ENCODE assay signal across 9 mouse cellular contexts in the genomic region with DNA sequence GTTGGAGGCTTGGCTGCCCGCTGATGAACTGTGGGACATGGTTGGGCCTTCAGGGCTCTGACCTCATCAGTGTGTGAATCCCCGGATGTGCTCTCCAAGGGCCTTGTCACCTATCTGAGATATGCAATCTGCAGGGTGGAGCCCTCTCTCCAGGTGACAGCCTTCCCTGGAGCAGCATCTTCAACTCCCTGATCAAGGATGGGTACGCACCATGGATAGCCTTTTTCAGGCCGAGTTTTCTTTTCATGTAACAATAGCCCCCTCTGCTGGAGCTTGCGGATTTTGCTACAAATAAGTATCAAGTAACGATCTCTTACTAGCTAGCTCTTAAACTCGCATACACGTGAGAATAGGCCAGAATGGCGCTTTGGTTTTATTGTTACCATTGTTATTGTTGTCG. TPM values are rescaled to one million over a fixed set of nuclear protein-coding genes. Genes with fewer than 3 reads are reported as not detected.
A peak's percentile ranks its signal among the peaks of the same experiment; 100 is the strongest.
DNase-seq lines count a peak whose midpoint lies in the region; ATAC-seq and TF ChIP-seq lines count a peak whose summit lies in the region.
"Had no signal": no experiment of that assay in that cellular context is flagged by ENCODE, and none has a peak within 500 bp of the region (broad histone marks: within the 10 kb centered on the region; RNA-seq: fewer than 3 reads in every experiment).

No protein-coding gene starts in this region.

- DNase-seq in hindbrain, embryonic 11.5 days (ENCODE audit: low spot score): peak; percentile 84
- DNase-seq in Patski (ENCODE audit: low read depth, low spot score): no peak
- DNase-seq in cerebellum, postnatal 36 days: peak; percentile 59 to 79
- peak; percentile 43 for DNase-seq in gastrocnemius, postnatal 14 days
- peak; percentile 80 to 87 for DNase-seq in layer of hippocampus, adult 2 months (ENCODE audit: low spot score in 2 of 2)
- peak; percentile 82 for DNase-seq in lung, postnatal 14 days
- peak; percentile 18 for DNase-seq in spleen, adult 12 weeks (ENCODE audit: low spot score)

- CTCF ChIA-PET in Patski (lab: Charles Lee): interaction anchor here (0.7 to 1.6 kb wide), 10 partner anchors 12 to 115 kb away, joined by 3 to 7 read pairs (median 3); no protein-coding TSS in a partner anchor

- no peaks in the 10 kb centered on the region for H3K36me3 ChIP-seq in hindbrain, embryonic 11.5 days (ENCODE audit: control insufficient read depth, insufficient read depth, low read length)
- H3K36me3 ChIP-seq in hindbrain, embryonic 13.5 days: no peaks in the 10 kb centered on the region
- H3K36me3 ChIP-seq: midbrain, embryonic 12.5 days had no signal

- TF ChIP-seq CTCF in Patski (IDR thresholded peaks at IDR 0.05): peak; percentile 70
- TF ChIP-seq CTCF in layer of hippocampus, adult 2 months (conservative IDR thresholded peaks at IDR 0.05): peak; percentile 90

- no peak overlapping the region for H3K4me2 ChIP-seq in hindbrain, embryonic 11.5 days (replicated peaks; ENCODE audit: low read depth, low read length)
- no peak overlapping the region for H3K4me2 ChIP-seq in hindbrain, embryonic 13.5 days
- H3K4me2 ChIP-seq: midbrain, embryonic 12.5 days had no signal

- POLR2A ChIA-PET in Patski (lab: Charles Lee): no interaction called here

- no peaks in the 10 kb centered on the region for H3K9me3 ChIP-seq in hindbrain, embryonic 11.5 days (ENCODE audit: control insufficient read depth, low read length)
- no peaks in the 10 kb centered on the region for H3K9me3 ChIP-seq in hindbrain, embryonic 13.5 days
- H3K9me3 ChIP-seq: midbrain, embryonic 12.5 days had no signal

- in situ Hi-C loops in Patski (cut with MboI; ENCODE audit: low pct_unique_long_range_greater_than_20kb): loop anchor here (5.0 to 10.0 kb wide), 2 partner anchors 72 to 290 kb away; no protein-coding TSS in a partner anchor

- no peaks in the 10 kb centered on the region for H3K4me1 ChIP-seq in hindbrain, embryonic 11.5 days (replicated peaks; ENCODE audit: control insufficient read depth, insufficient read depth, low read length)
- no peaks in the 10 kb centered on the region for H3K4me1 ChIP-seq in hindbrain, embryonic 13.5 days (replicated peaks)
- H3K4me1 ChIP-seq: midbrain, embryonic 12.5 days had no signal

- no peak overlapping the region for H3K4me3 ChIP-seq in hindbrain, embryonic 11.5 days (ENCODE audit: low read depth, low read length)
- no peak overlapping the region for H3K4me3 ChIP-seq in hindbrain, embryonic 13.5 days
- H3K4me3 ChIP-seq in layer of hippocampus, adult 2 months: no peak overlapping the region
- H3K4me3 ChIP-seq: midbrain, embryonic 12.5 days had no signal

- no peaks in the 10 kb centered on the region for H3K27me3 ChIP-seq in hindbrain, embryonic 11.5 days (ENCODE audit: control insufficient read depth, insufficient read depth, low read length)
- H3K27me3 ChIP-seq in hindbrain, embryonic 13.5 days: 0 out of 2 replicates have a peak, but pooled peaks cover 5% of the 10 kb centered on the region
- H3K27me3 ChIP-seq in Patski: peaks cover 44% of the 10 kb centered on the region

- ATAC-seq in hindbrain, embryonic 11.5 days (ENCODE audit: low FRiP score): no peak
- ATAC-seq in hindbrain, embryonic 13.5 days (ENCODE audit: low FRiP score): no peak
- ATAC-seq in Patski: no peak

- WGBS in hindbrain, embryonic 11.5 days: 23% methylated on average over 10 of the region's 10 CpGs
- WGBS in hindbrain, embryonic 13.5 days: 25% methylated on average over 10 of the region's 10 CpGs

- H3K27ac ChIP-seq in hindbrain, embryonic 11.5 days (ENCODE audit: low read depth, low read length): no peak overlapping the region
- no peak overlapping the region for H3K27ac ChIP-seq in hindbrain, embryonic 13.5 days
- H3K27ac ChIP-seq in layer of hippocampus, adult 2 months: no peak overlapping the region
- H3K27ac ChIP-seq: midbrain, embryonic 12.5 days had no signal

- intact Hi-C loops in gastrocnemius, postnatal 14 days (cut with DNase I; ENCODE audit: low total_unique reads): loop anchor here (10.0 kb wide), 1 partner anchor 160 kb away; no protein-coding TSS in a partner anchor

- no peak overlapping the region for H3K9ac ChIP-seq in hindbrain, embryonic 11.5 days (ENCODE audit: low read depth, low read length)
- no peak overlapping the region for H3K9ac ChIP-seq in hindbrain, embryonic 13.5 days
- H3K9ac ChIP-seq: midbrain, embryonic 12.5 days had no signal

RNA-seq across cellular contexts. Expression of a gene that starts 10.2 kb away (rescaled TPM):
- 9.2 and 10.7 TPM in 2 replicates for polyA plus RNA-seq in hindbrain, embryonic 11.5 days (2014; fragmentation: Nextera tagmentation; extraction: Ambion mirVana)
- polyA plus RNA-seq in hindbrain, embryonic 13.5 days (2015; fragmentation: Nextera tagmentation; extraction: Ambion mirVana): 14.1 and 14.8 TPM in 2 replicates
- 25.7 TPM for polyA plus RNA-seq in Patski (2021)
- total RNA-seq in gastrocnemius, postnatal 14 days (2021): 10 to 100 TPM; 67.6 to 94.0 TPM
- total RNA-seq in layer of hippocampus, adult 2 months (2021): 10 to 100 TPM; 29.1 to 30.8 TPM

RNA-seq across cellular contexts. Expression of a gene that starts 40.2 kb away (rescaled TPM):
- 366 and 377 TPM in 2 replicates for polyA plus RNA-seq in hindbrain, embryonic 11.5 days (2014; fragmentation: Nextera tagmentation; extraction: Ambion mirVana)
- 623 and 628 TPM in 2 replicates for polyA plus RNA-seq in hindbrain, embryonic 13.5 days (2015; fragmentation: Nextera tagmentation; extraction: Ambion mirVana)
- 322 TPM for polyA plus RNA-seq in Patski (2021)
- 100 to 1,000 TPM; 158 to 164 TPM for total RNA-seq in gastrocnemius, postnatal 14 days (2021)
- total RNA-seq in layer of hippocampus, adult 2 months (2021): 100 to 1,000 TPM; 315 to 337 TPM

RNA-seq across cellular contexts. Expression of a gene that starts 49.4 kb away (rescaled TPM):
- 0.23 TPM in 1 of 2 replicates, not detected in the other for polyA plus RNA-seq in hindbrain, embryonic 11.5 days (2014; fragmentation: Nextera tagmentation; extraction: Ambion mirVana)
- 0.08 and 0.28 TPM in 2 replicates for polyA plus RNA-seq in hindbrain, embryonic 13.5 days (2015; fragmentation: Nextera tagmentation; extraction: Ambion mirVana)
- 20.4 TPM for polyA plus RNA-seq in Patski (2021)
- 1 to 10 TPM; 3.9 to 5.1 TPM for total RNA-seq in gastrocnemius, postnatal 14 days (2021)
- 1 to 10 TPM in 1 of 2 experiments, under 1 TPM in 1; 0.18 to 1.3 TPM for total RNA-seq in layer of hippocampus, adult 2 months (2021)

Comparison
In these comparisons a context has a peak if more than half of its experiments do, and no peak if none do; other contexts are left out.
1. RNA of a gene that starts 49.4 kb away (polyA plus RNA-seq): 20.4 TPM in Patski (single experiment); 0.23 TPM in hindbrain, embryonic 11.5 days and 0.08 to 0.28 TPM in hindbrain, embryonic 13.5 days; every median in the first group is over 10 times any median in the second.